Mouse (Mus musculus): Measurements from ENCODE around the gene Grip2.

DNA sequence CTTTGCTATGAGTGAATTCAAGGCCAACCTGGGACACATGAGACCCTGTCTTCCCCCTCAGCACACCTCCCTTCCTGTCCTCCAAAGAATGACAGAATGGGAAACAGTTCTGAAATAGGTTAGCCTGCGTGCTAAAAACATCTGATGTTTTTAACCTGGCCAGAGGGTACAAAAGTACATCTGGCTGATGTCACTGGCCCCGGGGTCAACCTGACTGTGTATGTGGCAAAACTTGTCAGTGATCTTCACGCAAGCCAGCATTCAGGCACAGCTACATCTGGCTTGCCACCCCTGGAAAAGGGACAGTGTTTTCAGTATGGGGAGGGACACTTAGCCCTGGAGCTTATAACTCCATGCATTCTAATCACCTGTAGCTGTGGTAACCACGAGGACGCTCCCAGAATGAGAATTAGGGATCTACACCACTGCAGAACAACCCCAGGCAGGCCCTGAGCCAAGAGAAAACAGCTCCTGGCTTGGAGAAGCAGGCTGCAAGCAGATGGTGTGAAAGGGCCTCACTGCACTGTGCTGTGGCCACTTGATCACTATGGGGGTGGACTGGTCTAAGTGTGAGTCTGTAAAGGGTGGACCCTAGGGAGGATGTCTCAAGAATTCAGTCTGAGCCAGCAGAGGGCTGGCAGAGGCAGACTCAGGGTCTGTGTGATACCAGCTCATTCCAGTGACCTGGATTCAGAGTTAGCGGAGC lies 107.9 kb downstream of the Grip2 start:
- no peak for TF ChIP-seq CTCF (IDR thresholded peaks at IDR 0.05; ENCODE audit: borderline replicate concordance, insufficient read depth, low read length)
- no peak for TF ChIP-seq POLR2A (IDR thresholded peaks at IDR 0.05; ENCODE audit: low read depth, low read length)
